Mouse (Mus musculus): ENCODE results near the gene Crb2.

The Crb2 gene

DNA sequence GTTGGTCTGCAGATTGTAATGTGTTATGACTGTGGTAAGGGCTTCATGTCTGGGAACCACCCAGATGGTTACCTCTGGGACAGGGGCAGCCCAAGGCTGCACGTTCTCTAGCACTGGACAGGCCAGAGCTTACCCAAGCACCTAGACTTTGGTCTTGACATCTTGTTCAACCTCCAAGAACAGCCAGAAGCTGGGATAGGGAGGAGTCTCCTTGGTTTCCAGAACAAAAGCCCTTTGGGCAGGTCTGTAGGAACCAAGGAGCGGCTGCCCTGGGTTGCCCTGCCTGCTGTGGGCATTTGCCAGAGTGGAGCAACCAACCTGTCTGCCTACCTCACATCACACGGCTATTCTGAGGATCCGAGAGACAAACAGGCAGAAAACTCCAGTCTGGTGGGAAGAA lies 21.0 kb downstream of the Crb2 start:
- in situ Hi-C loops (cut with MseI, MboI), result no loop called here

DNA sequence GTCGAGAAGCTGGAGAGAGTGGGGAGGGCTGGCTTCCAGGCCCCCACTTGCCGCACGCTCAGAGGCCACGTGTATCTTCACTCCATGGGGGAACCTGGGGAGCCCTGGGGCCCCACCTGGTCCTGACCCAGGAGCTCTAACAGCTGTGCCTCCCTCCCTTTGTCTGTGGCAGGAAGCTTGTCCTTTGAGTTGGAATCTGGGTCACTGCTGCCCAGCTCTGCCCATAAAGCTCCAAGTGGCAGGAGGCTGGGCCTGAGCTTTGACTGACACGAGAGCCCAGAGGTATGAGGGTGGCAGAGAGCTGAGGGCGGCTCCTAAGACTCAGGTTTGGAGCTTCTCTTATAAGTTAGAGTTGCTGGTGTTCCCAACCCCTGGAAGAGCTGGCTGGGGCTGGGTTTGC lies 23.1 kb downstream of the Crb2 start:
- in situ Hi-C loops (cut with MseI, MboI), result no loop called here

DNA sequence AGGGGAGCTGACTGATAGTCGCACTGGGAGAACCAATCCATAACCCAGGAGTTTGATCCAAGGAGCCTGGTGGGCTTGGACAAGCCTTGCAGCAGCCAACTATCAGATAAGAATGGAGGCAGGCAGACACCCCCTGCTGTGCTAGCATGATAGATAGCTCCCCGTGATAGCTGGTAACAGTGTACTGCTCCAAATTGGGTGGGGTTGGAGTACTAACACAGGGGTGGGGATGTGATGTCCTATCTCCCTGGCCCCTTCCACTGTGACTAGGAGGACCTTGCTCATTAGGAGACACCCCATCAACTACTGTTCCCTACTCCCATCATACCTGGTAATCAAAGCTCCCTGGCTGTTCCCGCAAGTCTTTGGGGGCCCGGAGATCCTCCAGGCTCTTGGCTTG lies 25.6 kb downstream of the Crb2 start:
- in situ Hi-C loops (cut with MseI, MboI), result no loop called here

- in situ Hi-C loops (cut with MseI, MboI), result no loop called here
These were observed 26.7 kb downstream of the Crb2 start for GRCm38 (mm10) chr2:37802610-37803212.

GRCm38 (mm10) chr2:37811682-37812081 lies 35.6 kb downstream of the Crb2 start:
- in situ Hi-C loops (cut with MseI, MboI), result loop anchor here in 1 of 2 experiments (10.0 kb wide), 1 partner anchor 133 kb away; no protein-coding TSS in a partner anchor

- in situ Hi-C loops (cut with MseI, MboI), result loop anchor here in 1 of 2 experiments (10.0 kb wide), 1 partner anchor 132 kb away; no protein-coding TSS in a partner anchor
These were observed 36.4 kb downstream of the Crb2 start for GRCm38 (mm10) chr2:37812401-37812800.

DNA sequence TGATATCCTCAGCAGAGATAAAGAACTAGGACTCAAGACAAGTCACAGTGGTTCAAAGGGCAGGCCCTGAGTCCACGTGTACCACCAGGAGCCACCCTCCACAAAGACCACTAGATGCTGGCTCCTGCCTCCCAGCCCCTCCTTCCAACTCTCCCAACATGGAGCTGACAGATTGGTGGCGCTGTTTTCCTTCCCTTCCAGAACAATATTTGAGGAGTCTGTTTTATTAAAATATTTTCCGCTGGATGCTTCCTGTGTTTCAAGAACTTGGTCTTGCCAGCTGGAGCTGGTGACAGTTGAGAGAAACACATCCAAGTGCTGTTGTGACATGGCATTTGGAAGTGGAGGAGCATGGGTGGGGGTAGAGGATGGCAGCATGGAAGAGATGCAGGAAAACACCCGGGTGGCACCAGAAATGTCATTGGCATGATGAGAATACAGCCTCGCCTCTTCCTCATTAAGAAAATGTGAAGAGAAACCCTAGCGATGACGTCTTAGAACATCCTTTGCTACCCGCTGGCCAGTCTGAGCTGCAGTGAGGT lies 38.8 kb downstream of the Crb2 start:
- in situ Hi-C loops (cut with MseI, MboI), result loop anchor here in 1 of 2 experiments (10.0 kb wide), 1 partner anchor 130 kb away; no protein-coding TSS in a partner anchor

GRCm38 (mm10) chr2:37815676-37816075 lies 39.6 kb downstream of the Crb2 start:
- in situ Hi-C loops (cut with MseI, MboI), result loop anchor here in 1 of 2 experiments (10.0 kb wide), 1 partner anchor 129 kb away; no protein-coding TSS in a partner anchor

GRCm38 (mm10) chr2:37818761-37819525 lies 42.9 kb downstream of the Crb2 start:
- in situ Hi-C loops (cut with MseI, MboI), result loop anchor here in 1 of 2 experiments (10.0 kb wide), 1 partner anchor 126 kb away; no protein-coding TSS in a partner anchor

GRCm38 (mm10) chr2:37819526-37820152 lies 43.6 kb downstream of the Crb2 start:
- in situ Hi-C loops (cut with MseI, MboI), result loop anchor here in 1 of 2 experiments (10.0 kb wide), 1 partner anchor 125 kb away; no protein-coding TSS in a partner anchor

- in situ Hi-C loops (cut with MseI, MboI), result no loop called here
These were observed 46.1 kb downstream of the Crb2 start for GRCm38 (mm10) chr2:37822122-37822521.

GRCm38 (mm10) chr2:37823826-37824225 lies 47.8 kb downstream of the Crb2 start:
- in situ Hi-C loops (cut with MseI, MboI), result no loop called here

DNA sequence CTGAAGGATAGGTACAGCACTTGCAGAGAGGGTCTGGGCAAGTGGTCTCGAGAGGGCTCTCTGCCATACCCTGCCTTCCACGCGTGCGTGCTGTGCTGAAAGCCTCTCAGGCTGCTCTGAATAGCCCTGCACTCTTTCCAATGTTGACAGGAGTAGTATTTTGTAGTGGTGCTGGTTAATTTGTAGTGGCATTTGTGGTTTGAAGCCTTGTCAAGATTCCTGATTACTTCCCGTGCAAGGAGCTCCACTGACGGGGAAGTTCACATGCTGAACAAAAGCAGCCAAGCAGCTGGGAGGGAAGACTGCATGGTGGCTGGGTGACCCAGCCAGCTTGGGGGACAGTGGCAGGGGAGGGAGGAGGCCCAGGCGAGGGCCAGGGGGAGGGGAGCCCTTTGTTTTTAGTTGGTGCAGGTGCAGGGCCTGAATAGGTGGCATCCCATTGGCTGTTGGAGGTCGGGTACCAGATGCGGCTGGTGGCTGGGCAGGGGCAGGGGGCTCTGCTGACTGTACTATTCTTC lies 53.8 kb downstream of the Crb2 start:
- in situ Hi-C loops (cut with MseI, MboI), result no loop called here

DNA sequence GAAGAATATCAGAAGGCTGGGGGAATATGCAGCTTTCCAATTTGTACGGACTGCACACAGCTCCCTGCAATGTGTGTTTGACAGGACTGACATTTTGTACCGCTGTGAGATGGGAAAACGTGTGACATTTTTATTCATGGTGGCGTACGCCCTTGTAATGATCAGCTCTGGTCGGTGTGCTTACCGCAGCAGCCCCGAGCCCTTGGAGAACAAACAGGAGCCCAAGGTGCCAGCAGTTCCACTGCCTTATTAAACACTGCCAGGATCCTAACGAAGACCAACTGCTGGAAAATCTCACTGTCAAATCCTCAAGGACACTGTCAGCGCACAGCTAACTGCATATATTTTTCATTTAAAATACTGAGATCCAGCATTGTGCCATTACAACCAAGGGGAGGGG lies 56.2 kb downstream of the Crb2 start:
- in situ Hi-C loops (cut with MseI, MboI), result no loop called here

- in situ Hi-C loops (cut with MseI, MboI), result no loop called here
These were observed 60.9 kb downstream of the Crb2 start for GRCm38 (mm10) chr2:37836926-37837325.

GRCm38 (mm10) chr2:37837542-37837941 lies 61.5 kb downstream of the Crb2 start:
- in situ Hi-C loops (cut with MseI, MboI), result no loop called here

- in situ Hi-C loops (cut with MseI, MboI), result no loop called here
These were observed 62.3 kb downstream of the Crb2 start for GRCm38 (mm10) chr2:37838202-37838984.

GRCm38 (mm10) chr2:37839922-37840321 lies 63.9 kb downstream of the Crb2 start:
- in situ Hi-C loops (cut with MseI, MboI), result no loop called here

DNA sequence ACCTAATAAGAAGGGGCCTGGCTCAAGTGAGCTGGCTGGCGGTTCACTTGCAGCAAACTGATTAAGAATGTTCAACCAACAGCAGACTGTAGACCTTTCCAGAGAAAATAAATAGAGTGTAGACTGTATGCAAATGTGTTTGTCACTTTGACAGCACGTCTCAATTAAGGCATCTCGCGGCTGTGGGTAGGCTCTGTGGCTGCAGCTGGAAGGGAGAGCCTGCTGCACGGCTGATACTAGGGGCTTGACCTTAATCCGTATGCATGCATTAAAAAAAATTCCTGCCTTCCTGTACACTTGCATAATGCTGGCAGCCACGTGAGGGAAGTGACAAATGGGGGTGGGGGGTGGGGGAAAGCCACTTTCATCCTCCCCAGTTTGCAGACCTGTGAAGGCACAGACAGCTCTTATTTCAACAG lies 66.1 kb downstream of the Crb2 start:
- in situ Hi-C loops (cut with MseI, MboI), result no loop called here

GRCm38 (mm10) chr2:37842719-37843118 lies 66.7 kb downstream of the Crb2 start:
- in situ Hi-C loops (cut with MseI, MboI), result no loop called here
